Mouse (Mus musculus) lung, embryonic 16.5 days (tissue): ENCODE data around the gene Gata5. TPM values are rescaled to one million over a fixed set of nuclear protein-coding genes. Genes with fewer than 3 reads are reported as not detected.
A peak's percentile ranks its signal among the peaks of the same experiment; 100 is the strongest.

ENCODE experiments used
- ATAC-seq: fragments of 200-750 bp; cut with Nextera tagmentation; 2 replicates; pipeline ENCODE4 v1.8.0; 2017; ENCODE audit warnings: low read depth, mild to moderate bottlenecking, moderate library complexity
- H3K27ac ChIP-seq: fragments of 300-500 bp; sonication (generic); 2 replicates; pipeline ENCODE4 v1.5.1; 2014; ENCODE audit warnings: mild to moderate bottlenecking, control low read depth, low read length
- H3K27me3 ChIP-seq: fragments of 300-500 bp; sonication (generic); 2 replicates; pipeline ENCODE4 v1.6.1; 2014; ENCODE audit warnings: low read depth, low read length, mixed read lengths; ENCODE audit not compliant: control insufficient read depth, insufficient read depth
- H3K36me3 ChIP-seq: fragments of 300-500 bp; sonication (generic); 2 replicates; pipeline ENCODE4 v1.6.1; 2014; ENCODE audit warnings: low read length; ENCODE audit not compliant: control insufficient read depth, insufficient read depth
- H3K4me1 ChIP-seq: fragments of 300-500 bp; sonication (generic); replicated peaks from 2 replicates; pipeline ENCODE4 v1.6.1; 2014; ENCODE audit warnings: low read length, mixed read lengths; ENCODE audit not compliant: control insufficient read depth, insufficient read depth
- H3K4me2 ChIP-seq: fragments of 300-500 bp; sonication (generic); 2 replicates; pipeline ENCODE4 v1.6.1; 2014; ENCODE audit warnings: low read depth, low read length, control low read depth
- H3K4me3 ChIP-seq: fragments of 300-500 bp; sonication (generic); 2 replicates; pipeline ENCODE4 v1.5.1; 2014; ENCODE audit warnings: mild to moderate bottlenecking, low read length, control low read depth
- H3K9ac ChIP-seq: fragments of 300-500 bp; sonication (generic); 2 replicates; pipeline ENCODE4 v1.6.1; 2014; ENCODE audit warnings: low read length, control low read depth
- H3K9me3 ChIP-seq: fragments of 300-500 bp; sonication (generic); 2 replicates; pipeline ENCODE4 v1.6.1; 2016; ENCODE audit warnings: low read length; ENCODE audit not compliant: control insufficient read depth
- WGBS: fragments of 180-500 bp; shearing (Covaris S2); extraction: QIAGEN DNeasy Blood & Tissue Kit; methylation state at CpG from one replicate; pipeline ENCODE4 v1.1.7; 2014; 5-methylcytosine and 5-hydroxymethylcytosine counted together
- polyA plus RNA-seq: library from polyadenylated mRNA; unstranded; fragments of >200 nt; fragmentation: Nextera tagmentation; extraction: Ambion mirVana; gene quantifications from 2 replicates; pipeline ENCODE4 v1.2.1, GENCODE M21; 2015

Gata5 gene
- polyA plus RNA-seq, 1 experiment from 2014 or later, result 25.3 TPM

DNA sequence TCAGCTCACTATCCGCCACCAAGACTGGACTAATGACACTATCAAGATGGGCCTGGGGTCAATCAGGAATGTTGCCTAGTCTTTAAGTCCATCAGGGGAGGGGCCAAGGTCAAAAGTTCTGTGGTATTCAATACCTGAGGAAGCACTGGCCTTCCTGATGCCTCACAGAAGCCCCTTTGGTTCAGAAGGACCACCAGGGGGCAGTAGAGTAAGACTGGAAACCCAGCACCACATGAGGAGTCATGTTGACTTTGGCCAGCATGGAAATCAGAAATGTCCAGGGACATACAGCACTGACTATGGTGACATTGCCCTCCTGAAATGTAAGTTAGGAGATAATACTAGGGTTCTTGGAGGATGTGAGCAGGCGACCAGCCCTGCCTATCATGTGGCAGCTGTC is 16.2 kb upstream of the Gata5 start:
- Histone ChIP-seq H3K36me3 (no peaks in the 10 kb centered on the region), H3K4me3 (no peak overlapping the region), H3K27ac (no peak overlapping the region), H3K9me3 (no peaks in the 10 kb centered on the region), H3K4me1 (peaks cover 13% of the 10 kb centered on the region; the same call in 1 of the 2 replicates), H3K9ac (no peak overlapping the region), H3K27me3 (no peaks in the 10 kb centered on the region), H3K4me2 (no peak overlapping the region)
- no peak for ATAC-seq
- WGBS, result 72% methylated on average over 2 of the region's 2 CpGs

GRCm38 (mm10) chr2:180346820-180347497 is 12.5 kb upstream of the Gata5 start:
- Histone ChIP-seq H3K9me3 (no peaks in the 10 kb centered on the region), H3K4me2 (no peak overlapping the region), H3K27me3 (no peaks in the 10 kb centered on the region), H3K27ac (no peak overlapping the region), H3K9ac (peak overlapping the region; percentile 5; the same call in 1 of the 2 replicates), H3K36me3 (no peaks in the 10 kb centered on the region), H3K4me1 (peaks cover 34% of the 10 kb centered on the region), H3K4me3 (no peak overlapping the region)
- WGBS, result 22% methylated on average over 9 of the region's 9 CpGs
- ATAC-seq, result peak; percentile 67

DNA sequence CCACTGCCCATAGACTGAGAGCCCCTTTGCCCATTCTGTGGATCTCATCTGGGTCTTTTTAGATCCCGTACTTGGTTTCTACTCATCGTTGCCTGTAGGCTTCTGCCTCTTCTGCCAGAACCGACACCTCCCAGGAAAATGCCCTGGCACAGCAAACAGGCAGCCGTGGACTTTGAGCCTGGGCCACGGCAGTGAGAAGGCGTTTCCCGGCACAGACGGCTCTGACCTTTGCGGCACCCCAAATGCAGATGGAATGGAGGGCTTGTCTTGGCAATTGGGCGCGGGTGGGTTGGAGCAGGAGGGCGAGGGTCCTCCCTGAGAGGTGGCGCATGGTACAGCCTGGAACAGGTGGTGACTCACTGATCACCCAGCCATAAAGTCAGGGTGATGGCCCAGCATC is 8.6 kb upstream of the Gata5 start:
- H3K36me3 ChIP-seq, result no peaks in the 10 kb centered on the region
- no peak overlapping the region; the same call in 1 of the 2 replicates for H3K9ac ChIP-seq
- WGBS, result 74% methylated on average over 13 of the region's 13 CpGs
- ATAC-seq, result no peak
- no peak overlapping the region for H3K4me3 ChIP-seq
- peaks cover 60% of the 10 kb centered on the region for H3K4me1 ChIP-seq
- H3K4me2 ChIP-seq, result no peak overlapping the region
- H3K27ac ChIP-seq, result no peak overlapping the region; the same call in 1 of the 2 replicates
- no peaks in the 10 kb centered on the region for H3K27me3 ChIP-seq
- H3K9me3 ChIP-seq, result no peaks in the 10 kb centered on the region

DNA sequence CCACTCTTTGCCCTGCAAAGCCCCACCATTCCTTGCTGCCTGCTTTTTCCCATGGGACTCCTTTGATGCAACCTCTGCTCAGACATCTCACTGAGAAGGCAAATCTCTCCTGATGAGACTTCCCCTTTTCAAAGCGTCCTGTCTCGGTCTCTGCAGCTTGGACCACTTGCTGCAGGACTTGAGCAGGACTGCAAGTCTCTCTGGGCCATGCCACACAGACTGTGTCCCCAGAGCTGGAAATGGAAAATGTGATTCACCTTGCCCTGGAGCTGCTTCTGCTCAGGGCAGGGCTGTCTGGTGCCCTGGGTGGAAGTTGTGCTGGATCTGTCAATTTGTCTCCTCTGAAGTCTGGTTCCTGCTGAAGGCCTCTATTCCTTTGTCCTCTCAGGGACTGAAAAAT is 7.7 kb upstream of the Gata5 start:
- Histone ChIP-seq H3K27ac (peak overlapping the region; percentile 61), H3K27me3 (no peaks in the 10 kb centered on the region), H3K4me3 (no peak overlapping the region), H3K4me2 (no peak overlapping the region), H3K9me3 (no peaks in the 10 kb centered on the region), H3K4me1 (peaks cover 62% of the 10 kb centered on the region), H3K36me3 (no peaks in the 10 kb centered on the region), H3K9ac (0 out of 2 replicates have a peak overlapping the region, but pooled peaks have one; percentile 21)
- ATAC-seq, result no peak
- WGBS, result 54% methylated on average over 2 of the region's 2 CpGs

DNA sequence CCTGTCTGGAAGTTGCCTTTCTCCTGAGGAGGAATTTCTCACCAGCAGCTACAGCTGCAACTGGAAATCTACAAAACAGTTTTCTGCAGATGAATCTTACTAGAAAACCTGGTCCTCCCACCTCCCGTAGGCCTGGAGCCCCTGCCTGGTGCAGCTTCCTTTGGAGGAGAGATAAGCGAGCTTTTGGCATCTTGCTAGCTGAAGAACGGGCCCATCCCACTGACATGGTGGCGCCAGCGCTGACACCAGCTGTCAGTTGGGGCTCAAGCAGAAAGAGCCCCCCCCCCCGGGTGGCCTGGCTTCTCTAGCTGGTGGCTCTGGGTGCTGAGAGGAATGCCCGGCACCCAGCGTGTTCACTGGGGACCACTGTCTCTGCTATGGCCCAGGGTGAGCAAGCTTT is 6.7 kb upstream of the Gata5 start:
- Histone ChIP-seq H3K4me2 (no peak overlapping the region), H3K36me3 (no peaks in the 10 kb centered on the region), H3K27ac (peak overlapping the region; percentile 67), H3K4me3 (no peak overlapping the region), H3K9ac (0 out of 2 replicates have a peak overlapping the region, but pooled peaks have one; percentile 21), H3K9me3 (no peaks in the 10 kb centered on the region), H3K4me1 (peaks cover 55% of the 10 kb centered on the region), H3K27me3 (no peaks in the 10 kb centered on the region)
- ATAC-seq, result no peak
- WGBS, result 33% methylated on average over 8 of the region's 8 CpGs

GRCm38 (mm10) chr2:180339886-180340285 is 5.4 kb upstream of the Gata5 start:
- Histone ChIP-seq H3K4me2 (peak overlapping the region; percentile 40), H3K9ac (peak overlapping the region; percentile 55), H3K4me1 (peaks cover 51% of the 10 kb centered on the region), H3K27me3 (no peaks in the 10 kb centered on the region; the same call in 1 of the 2 replicates), H3K9me3 (no peaks in the 10 kb centered on the region), H3K27ac (peak overlapping the region; percentile 79), H3K4me3 (no peak overlapping the region), H3K36me3 (no peaks in the 10 kb centered on the region)
- ATAC-seq, result peak; percentile 3; the same call in 1 of the 2 replicates
- 14% methylated on average over 11 of the region's 11 CpGs for WGBS

DNA sequence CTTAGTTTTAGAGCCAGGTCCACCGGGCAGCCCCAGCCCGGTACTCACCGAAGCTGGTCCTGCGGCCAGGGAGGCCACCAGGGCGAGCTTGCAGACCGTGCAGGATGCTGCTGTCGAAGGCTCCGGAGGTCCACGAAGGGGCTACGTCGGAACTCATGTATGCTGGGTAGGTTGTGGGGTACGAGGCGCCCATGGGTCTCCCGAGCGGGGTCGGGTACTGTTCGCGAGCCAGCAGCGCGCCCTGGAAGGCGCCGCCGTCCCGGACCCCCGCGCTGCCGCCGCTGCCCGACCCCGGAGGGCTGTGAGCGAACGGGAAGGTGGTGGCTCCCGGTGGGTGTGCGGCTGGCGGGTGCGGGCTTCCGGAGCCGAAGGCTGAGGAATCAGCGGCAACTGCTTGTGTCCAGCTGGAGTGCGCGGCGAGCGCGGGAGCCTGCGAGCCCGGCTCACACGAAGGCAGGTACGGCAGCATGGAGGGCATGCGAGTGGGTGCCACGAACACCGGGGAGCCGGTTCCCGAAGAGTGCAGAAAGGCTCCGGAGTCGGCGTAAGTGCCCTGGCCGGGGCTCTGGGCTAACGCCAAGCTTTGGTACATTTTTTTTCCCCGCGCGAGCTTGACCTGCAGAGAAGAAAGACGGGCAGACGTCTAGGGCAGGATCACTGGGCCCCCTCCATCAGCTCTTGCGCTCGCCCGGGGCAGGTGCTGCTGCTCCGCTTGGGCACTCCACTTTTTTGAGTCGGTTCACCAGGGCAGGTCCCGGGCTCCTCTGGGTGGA is 535 bp downstream of the Gata5 start:
- peak overlapping the region; percentile 88 for H3K9ac ChIP-seq
- H3K27ac ChIP-seq, result peak overlapping the region; percentile 84
- peak overlapping the region; percentile 64 for H3K4me2 ChIP-seq
- WGBS, result under 1% methylated on average over 68 of the region's 69 CpGs
- peak overlapping the region; percentile 64 for H3K4me3 ChIP-seq
- H3K27me3 ChIP-seq, result peaks cover 2% of the 10 kb centered on the region; the same call in 1 of the 2 replicates
- peaks cover 2% of the 10 kb centered on the region; the same call in 1 of the 2 replicates for H3K36me3 ChIP-seq
- H3K9me3 ChIP-seq, result no peaks in the 10 kb centered on the region
- ATAC-seq, result peak; percentile 39
- peaks cover 14% of the 10 kb centered on the region for H3K4me1 ChIP-seq

DNA sequence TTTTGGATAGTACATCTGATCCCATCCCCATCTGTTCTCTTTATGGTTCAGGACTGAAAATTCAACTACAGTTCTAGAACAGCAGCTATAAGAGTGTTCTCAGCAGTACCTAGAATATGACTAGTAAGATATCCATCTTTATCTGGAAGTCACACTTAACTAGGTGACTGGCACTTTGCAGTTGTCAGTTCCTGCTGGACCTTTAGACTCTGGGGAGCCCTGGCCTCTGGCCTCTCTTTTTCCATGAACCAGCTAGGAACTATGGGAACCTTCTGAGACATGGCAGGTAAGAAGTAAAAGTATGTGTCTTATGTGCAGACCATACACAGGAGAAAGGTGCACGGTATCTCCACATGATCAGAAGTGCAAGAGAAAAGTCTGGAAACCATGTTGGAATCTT is 5.0 kb downstream of the Gata5 start:
- no peak for ATAC-seq
- no peak overlapping the region for H3K9ac ChIP-seq
- peaks cover 2% of the 10 kb centered on the region for H3K4me1 ChIP-seq
- WGBS, result 84% methylated on average over 1 of the region's 1 CpGs
- H3K9me3 ChIP-seq, result no peaks in the 10 kb centered on the region
- H3K4me2 ChIP-seq, result peak overlapping the region; percentile 64; the same call in 1 of the 2 replicates
- peaks cover 2% of the 10 kb centered on the region; the same call in 1 of the 2 replicates for H3K27me3 ChIP-seq
- H3K4me3 ChIP-seq, result no peak overlapping the region
- peaks cover 16% of the 10 kb centered on the region; the same call in 1 of the 2 replicates for H3K36me3 ChIP-seq
- H3K27ac ChIP-seq, result no peak overlapping the region
